Mouse (Mus musculus): ENCODE results near the gene Kdelr2. TPM values are rescaled to one million over a fixed set of nuclear protein-coding genes. Genes with fewer than 3 reads are reported as not detected.

Gene Kdelr2
- total RNA-seq, 2 experiments from 2014 or later: 50.5 to 84.3 TPM

GRCm38 (mm10) chr5:143466891-143467669 lies 63.4 kb downstream of the Kdelr2 start:
- no peak for ATAC-seq (replicated peaks; ENCODE audit: low FRiP score, low TSS enrichment, poor library complexity, severe bottlenecking)

- ATAC-seq (replicated peaks; ENCODE audit: low FRiP score, low TSS enrichment, poor library complexity, severe bottlenecking): no peak
Measured at GRCm38 (mm10) chr5:143467931-143468330, 64.3 kb downstream of the Kdelr2 start.

GRCm38 (mm10) chr5:143469628-143470027 lies 66.0 kb downstream of the Kdelr2 start:
- ATAC-seq (replicated peaks; ENCODE audit: low FRiP score, low TSS enrichment, poor library complexity, severe bottlenecking): no peak

GRCm38 (mm10) chr5:143470421-143471164 lies 67.0 kb downstream of the Kdelr2 start:
- ATAC-seq (replicated peaks; ENCODE audit: low FRiP score, low TSS enrichment, poor library complexity, severe bottlenecking): peak; percentile 31; the same call in 1 of the 2 replicates

- ATAC-seq (replicated peaks; ENCODE audit: low FRiP score, low TSS enrichment, poor library complexity, severe bottlenecking): no peak
Measured at GRCm38 (mm10) chr5:143471165-143471546, 67.5 kb downstream of the Kdelr2 start.

Other genes starting within 250 kb of the Kdelr2 start
- gene Rbak, start 223.1 kb upstream of the Kdelr2 start, total RNA-seq (2014; fragmentation: Nextera tagmentation): 8.4 and 12.6 TPM in 2 replicates
- 5.6 and 8.5 TPM in 2 replicates for gene Rbak, start 223.1 kb upstream of the Kdelr2 start, total RNA-seq (2017)
- gene Spdye4b, start 222.8 kb upstream of the Kdelr2 start, total RNA-seq (2014; fragmentation: Nextera tagmentation): 2.9 TPM in 1 of 2 replicates, not detected in the other
- gene Spdye4b, start 222.8 kb upstream of the Kdelr2 start, total RNA-seq (2017): not detected in 2 replicates
- not detected in 2 replicates for gene Spdye4a, start 176.9 kb upstream of the Kdelr2 start, total RNA-seq (2014; fragmentation: Nextera tagmentation)
- gene Spdye4a, start 176.9 kb upstream of the Kdelr2 start, total RNA-seq (2017): not detected in 2 replicates
- gene Zfp12, start 168.7 kb upstream of the Kdelr2 start, total RNA-seq (2014; fragmentation: Nextera tagmentation): 12.6 and 15.6 TPM in 2 replicates
- 10.6 and 17.4 TPM in 2 replicates for gene Zfp12, start 168.7 kb upstream of the Kdelr2 start, total RNA-seq (2017)
- gene Zfp316, start 133.8 kb upstream of the Kdelr2 start, total RNA-seq (2014; fragmentation: Nextera tagmentation): 3.5 and 4.4 TPM in 2 replicates
- gene Zfp316, start 133.8 kb upstream of the Kdelr2 start, total RNA-seq (2017): 2.8 and 3.7 TPM in 2 replicates
- not detected in 2 replicates for gene Zfp853, start 110.2 kb upstream of the Kdelr2 start, total RNA-seq (2014; fragmentation: Nextera tagmentation)
- not detected in 2 replicates for gene Zfp853, start 110.2 kb upstream of the Kdelr2 start, total RNA-seq (2017)
- gene E130309D02Rik, start 88.5 kb upstream of the Kdelr2 start, total RNA-seq (2014; fragmentation: Nextera tagmentation): 60.6 and 64.4 TPM in 2 replicates
- gene E130309D02Rik, start 88.5 kb upstream of the Kdelr2 start, total RNA-seq (2017): 10.5 and 23.6 TPM in 2 replicates
- gene Zdhhc4, start 74.6 kb upstream of the Kdelr2 start, total RNA-seq (2014; fragmentation: Nextera tagmentation): 70.6 and 74.5 TPM in 2 replicates
- 23.2 and 40.8 TPM in 2 replicates for gene Zdhhc4, start 74.6 kb upstream of the Kdelr2 start, total RNA-seq (2017)
- gene Grid2ip, start 46.5 kb upstream of the Kdelr2 start, total RNA-seq (2014; fragmentation: Nextera tagmentation): not detected in 2 replicates
- gene Grid2ip, start 46.5 kb upstream of the Kdelr2 start, total RNA-seq (2017): not detected in 2 replicates
- 15.7 and 23.9 TPM in 2 replicates for gene Daglb, start 60.7 kb downstream of the Kdelr2 start, total RNA-seq (2014; fragmentation: Nextera tagmentation)
- gene Daglb, start 60.7 kb downstream of the Kdelr2 start, total RNA-seq (2017): 10.3 and 12.4 TPM in 2 replicates
- gene Rac1, start 124.2 kb downstream of the Kdelr2 start, total RNA-seq (2014; fragmentation: Nextera tagmentation): 140 and 211 TPM in 2 replicates
- gene Rac1, start 124.2 kb downstream of the Kdelr2 start, total RNA-seq (2017): 64.1 and 110 TPM in 2 replicates
- 117 and 124 TPM in 2 replicates for gene Cyth3, start 218.6 kb downstream of the Kdelr2 start, total RNA-seq (2014; fragmentation: Nextera tagmentation)
- gene Cyth3, start 218.6 kb downstream of the Kdelr2 start, total RNA-seq (2017): 81.7 and 94.7 TPM in 2 replicates

All from megakaryocyte-erythroid progenitor cell, adult 5-6 weeks (primary cell).